Mouse (Mus musculus) CH12.LX (cell line): ENCODE data around the gene Olfr1128.

Source experiments
- BHLHE40 ChIP-seq: IDR thresholded peaks from 2 replicates; pipeline ENCODE4 v1.6.1; 2011; ENCODE audit warnings: mild to moderate bottlenecking, low read depth, low read length, improper control_type of control experiment
- CTCF ChIP-seq, 2 experiments: IDR thresholded peaks in 1 of 2; conservative IDR thresholded peaks in 1 of 2; 2 replicates each; pipeline ENCODE4 v1.5.1; 2011 to 2012; ENCODE audit warnings: low read depth in 2 of 2, low read length in 2 of 2, improper control_type of control experiment in 1 of 2, inconsistent platforms in 1 of 2, mild to moderate bottlenecking in 1 of 2, moderate library complexity in 1 of 2
- KAT2A ChIP-seq: IDR thresholded peaks from 2 replicates; pipeline ENCODE4 v1.6.1; 2012; ENCODE audit warnings: low read length, improper control_type of control experiment, inconsistent platforms; ENCODE audit not compliant: insufficient replicate concordance
- MAZ ChIP-seq: IDR thresholded peaks from 2 replicates; pipeline ENCODE4 v1.6.1; 2012; ENCODE audit warnings: low read depth, mild to moderate bottlenecking, inconsistent platforms, low read length, improper control_type of control experiment, moderate library complexity
- MEF2A ChIP-seq: IDR thresholded peaks from 2 replicates; pipeline ENCODE4 v1.6.1; 2014; ENCODE audit warnings: low read depth, mild to moderate bottlenecking, inconsistent platforms, low read length, improper control_type of control experiment, borderline replicate concordance
- MXI1 ChIP-seq: IDR thresholded peaks from 2 replicates; pipeline ENCODE4 v1.6.1; 2011; ENCODE audit warnings: mild to moderate bottlenecking, low read depth, low read length, improper control_type of control experiment
- POLR2A ChIP-seq: IDR thresholded peaks from 2 replicates; pipeline ENCODE4 v1.6.1; 2011; ENCODE audit warnings: low read depth, mild to moderate bottlenecking, improper control_type of control experiment, low read length
- SIN3A ChIP-seq: IDR thresholded peaks from 2 replicates; pipeline ENCODE4 v1.6.1; 2012; ENCODE audit warnings: low read length, improper control_type of control experiment, inconsistent platforms
- UBTF ChIP-seq: IDR thresholded peaks from 2 replicates; pipeline ENCODE4 v1.6.1; 2012; ENCODE audit warnings: low read depth, mild to moderate bottlenecking, inconsistent platforms, low read length, improper control_type of control experiment, moderate library complexity
- USF1 ChIP-seq: IDR thresholded peaks from 2 replicates; pipeline ENCODE4 v1.6.1; 2014; ENCODE audit warnings: low read depth, mild to moderate bottlenecking, inconsistent platforms, low read length, improper control_type of control experiment
- ZKSCAN1 ChIP-seq: IDR thresholded peaks from 2 replicates; pipeline ENCODE4 v1.6.1; 2012; ENCODE audit warnings: low read depth, inconsistent platforms, low read length, improper control_type of control experiment, borderline replicate concordance

GRCm38 (mm10) chr2:87516581-87516980, 28.8 kb downstream of the Olfr1128 start:
- no peak for TF ChIP-seq POLR2A
- TF ChIP-seq SIN3A, result no peak
- TF ChIP-seq KAT2A, result no peak
- TF ChIP-seq UBTF, result no peak
- no peak for TF ChIP-seq CTCF (conservative IDR thresholded peaks at IDR 0.05 in 1 of 2, IDR thresholded peaks at IDR 0.05 in 1 of 2; ENCODE audit: low read depth in 2 of 2, low read length in 2 of 2)
- no peak for TF ChIP-seq ZKSCAN1
- no peak for TF ChIP-seq MAZ
- TF ChIP-seq USF1, result no peak
- no peak for TF ChIP-seq MEF2A
- no peak for TF ChIP-seq MXI1
- TF ChIP-seq BHLHE40, result no peak
